Mouse (Mus musculus): ENCODE results near the gene Aldh5a1.

Aldh5a1 gene

DNA sequence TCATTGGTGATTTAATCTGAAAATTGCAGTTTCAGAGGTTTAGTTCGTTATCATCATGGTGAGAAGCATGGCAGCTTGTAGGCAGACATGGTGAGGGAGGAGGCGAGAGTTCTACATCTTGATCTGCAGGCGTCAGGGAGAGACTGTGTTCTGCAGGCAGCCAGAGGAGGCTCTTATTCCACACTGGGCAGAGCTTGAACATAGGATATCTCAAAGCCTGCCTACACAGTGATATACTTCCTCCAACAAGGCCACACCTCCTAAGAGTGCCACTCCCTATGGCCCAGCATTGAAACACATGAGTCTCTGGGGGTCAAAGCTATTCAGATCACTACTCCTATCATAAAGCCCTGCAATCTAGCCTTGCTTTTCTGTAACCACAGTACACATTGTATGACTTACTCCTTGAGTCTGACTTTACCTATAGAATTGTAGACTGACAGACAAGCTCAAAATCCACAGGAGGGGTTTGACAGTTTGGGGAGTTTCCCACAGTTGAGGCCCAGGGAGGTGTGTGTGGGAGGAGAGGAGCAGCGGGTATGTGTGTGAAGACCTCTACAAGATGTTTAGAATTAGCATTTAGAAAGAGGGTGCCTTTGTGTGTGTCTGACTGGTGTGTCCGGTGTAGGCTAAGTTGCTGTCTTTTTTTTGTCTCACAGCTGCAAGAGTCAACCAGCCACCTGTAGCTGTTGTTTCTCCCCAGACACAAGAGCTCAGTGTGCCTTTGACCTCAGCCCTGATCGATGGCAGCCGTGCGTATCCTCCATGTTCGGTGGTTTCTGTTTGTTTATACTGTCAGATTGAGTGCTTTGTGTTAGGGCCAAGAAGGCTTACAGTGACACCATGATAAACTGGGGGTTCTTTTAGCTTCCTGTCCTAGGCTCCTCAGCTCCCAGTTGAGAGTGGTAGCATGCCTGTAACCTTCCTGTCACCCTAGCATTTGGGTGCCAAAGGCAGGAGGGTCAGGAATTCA lies 70.7 kb downstream of the Aldh5a1 start:
- DNase-seq (ENCODE audit: low spot score), result no peak

GRCm38 (mm10) chr13:24862520-24862919 lies 74.9 kb downstream of the Aldh5a1 start:
- no peak for DNase-seq (ENCODE audit: low spot score)

GRCm38 (mm10) chr13:24862021-24862420 lies 75.4 kb downstream of the Aldh5a1 start:
- DNase-seq (ENCODE audit: low spot score), result peak; percentile 11

GRCm38 (mm10) chr13:24861084-24861483 lies 76.4 kb downstream of the Aldh5a1 start:
- no peak for DNase-seq (ENCODE audit: low spot score)

- no peak for DNase-seq (ENCODE audit: low spot score)
These were observed 78.3 kb downstream of the Aldh5a1 start for GRCm38 (mm10) chr13:24859115-24859514.
